Mouse (Mus musculus): ENCODE data around the gene Hs3st1.

DNA sequence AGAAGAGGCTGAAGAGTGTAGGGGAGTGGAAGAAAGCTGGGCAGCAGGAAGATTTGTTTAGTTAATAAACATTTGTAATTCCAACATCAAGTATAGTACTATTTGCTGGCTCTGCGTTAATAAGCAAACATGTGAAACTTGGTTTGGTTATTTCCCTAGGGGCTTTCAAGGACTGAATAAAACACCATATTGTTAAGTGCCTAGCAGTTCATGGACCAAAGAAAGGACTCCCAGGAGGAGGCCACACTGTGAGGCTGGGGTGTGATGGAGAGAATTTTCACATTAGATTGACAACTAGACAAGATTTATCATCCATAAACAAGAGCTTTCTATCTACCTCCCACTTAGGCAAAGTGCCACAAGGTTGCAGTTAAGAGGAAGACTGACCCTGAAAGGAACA, 147.0 kb downstream of the Hs3st1 start:
- no peak for TF ChIP-seq CTCF (IDR thresholded peaks at IDR 0.05; ENCODE audit: low read depth, low read length)
- TF ChIP-seq POLR2A (IDR thresholded peaks at IDR 0.05; ENCODE audit: borderline replicate concordance, low read depth, low read length) = no peak
